Mouse (Mus musculus): ENCODE data around the gene Pink1. TPM values are rescaled to one million over a fixed set of nuclear protein-coding genes. Genes with fewer than 3 reads are reported as not detected.

Gene Pink1
- total RNA-seq (2021) = 100 to 1,000 TPM; 272 to 301 TPM

DNA sequence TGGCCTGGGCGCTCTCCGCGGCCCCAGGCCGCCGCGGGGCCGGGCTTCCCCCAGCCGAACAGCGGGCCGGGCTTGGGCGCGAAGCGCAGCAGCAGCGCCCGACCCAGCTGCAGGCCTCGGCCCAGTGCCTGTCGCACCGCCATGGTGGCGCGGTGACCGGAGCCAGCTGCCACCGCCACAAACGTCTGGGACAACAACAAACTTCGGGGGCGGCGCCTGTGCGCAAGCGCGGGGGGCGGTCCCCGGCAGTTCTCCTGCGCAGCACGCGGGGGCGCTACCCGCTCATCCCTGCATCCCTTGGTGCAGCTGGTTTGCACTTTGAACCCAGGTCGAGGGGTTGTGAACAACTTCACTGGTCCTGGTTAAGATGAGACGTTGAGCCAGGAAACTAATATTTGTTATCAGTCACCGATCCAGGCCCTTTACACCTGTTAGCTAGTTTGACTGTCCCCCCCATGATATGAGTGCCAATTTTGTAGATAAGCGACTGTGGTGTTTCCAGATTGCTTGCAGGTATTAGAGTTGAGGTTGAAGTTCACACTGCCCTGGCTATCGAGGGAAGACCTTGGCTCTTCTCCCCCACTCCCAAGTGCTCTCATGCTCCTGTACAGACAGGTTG lies at the start of gene Pink1:
Pink1 (minus strand) TSS at position 231 of the 619 bp plus-strand sequence.
- peak; percentile 94 to 95 for DNase-seq
- intact Hi-C loops (cut with DNase I) = loop anchor here (1.0 kb wide), 1 partner anchor 53 kb away; no protein-coding TSS in a partner anchor

DNA sequence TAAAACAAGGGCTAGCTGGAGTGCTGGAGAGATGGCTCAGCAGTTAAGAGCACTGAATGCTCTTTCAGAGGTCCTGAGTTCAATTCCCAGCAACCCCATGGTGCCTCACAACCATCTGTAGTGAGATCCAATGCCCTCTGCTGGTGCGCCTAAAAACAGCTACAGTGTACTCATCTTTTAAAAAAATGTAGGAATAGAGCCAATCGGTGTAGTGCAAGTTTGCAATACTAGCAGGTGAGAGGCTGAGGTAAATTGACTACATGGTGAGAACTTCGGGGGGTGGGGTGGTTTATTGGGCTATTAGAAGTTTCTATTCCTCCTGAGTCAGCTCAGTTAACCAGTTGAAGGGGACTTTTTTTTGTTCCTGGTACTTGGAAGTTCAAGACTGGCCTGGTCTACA lies 49.0 kb upstream of the Pink1 start:
- intact Hi-C loops (cut with DNase I) = no loop called here
- no peak for DNase-seq

DNA sequence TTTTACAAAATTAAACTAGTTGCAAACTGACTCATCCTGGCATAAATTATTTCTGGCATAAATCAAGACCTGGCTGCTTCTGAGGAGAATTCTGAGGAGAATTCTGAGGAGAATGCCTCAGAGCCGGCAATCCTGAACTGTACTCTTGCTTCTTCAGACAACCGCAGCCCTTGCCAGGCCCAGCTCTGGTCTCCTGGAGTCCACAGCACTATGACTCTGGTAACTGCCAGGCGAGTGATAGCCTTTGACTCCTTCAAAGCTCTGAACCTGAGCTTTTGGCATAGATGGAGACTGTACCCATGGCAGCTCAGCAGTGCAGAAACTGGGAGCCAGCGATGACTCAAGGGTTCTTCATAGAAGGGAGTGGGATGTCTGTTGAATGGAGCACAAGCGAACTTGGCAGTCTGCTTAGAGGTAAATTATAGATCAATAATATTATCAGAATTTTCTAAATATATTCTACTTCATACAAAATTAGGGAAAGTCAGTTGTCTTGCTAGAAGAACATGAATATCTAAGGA lies 44.9 kb upstream of the Pink1 start:
- intact Hi-C loops (cut with DNase I) = no loop called here
- no peak for DNase-seq

DNA sequence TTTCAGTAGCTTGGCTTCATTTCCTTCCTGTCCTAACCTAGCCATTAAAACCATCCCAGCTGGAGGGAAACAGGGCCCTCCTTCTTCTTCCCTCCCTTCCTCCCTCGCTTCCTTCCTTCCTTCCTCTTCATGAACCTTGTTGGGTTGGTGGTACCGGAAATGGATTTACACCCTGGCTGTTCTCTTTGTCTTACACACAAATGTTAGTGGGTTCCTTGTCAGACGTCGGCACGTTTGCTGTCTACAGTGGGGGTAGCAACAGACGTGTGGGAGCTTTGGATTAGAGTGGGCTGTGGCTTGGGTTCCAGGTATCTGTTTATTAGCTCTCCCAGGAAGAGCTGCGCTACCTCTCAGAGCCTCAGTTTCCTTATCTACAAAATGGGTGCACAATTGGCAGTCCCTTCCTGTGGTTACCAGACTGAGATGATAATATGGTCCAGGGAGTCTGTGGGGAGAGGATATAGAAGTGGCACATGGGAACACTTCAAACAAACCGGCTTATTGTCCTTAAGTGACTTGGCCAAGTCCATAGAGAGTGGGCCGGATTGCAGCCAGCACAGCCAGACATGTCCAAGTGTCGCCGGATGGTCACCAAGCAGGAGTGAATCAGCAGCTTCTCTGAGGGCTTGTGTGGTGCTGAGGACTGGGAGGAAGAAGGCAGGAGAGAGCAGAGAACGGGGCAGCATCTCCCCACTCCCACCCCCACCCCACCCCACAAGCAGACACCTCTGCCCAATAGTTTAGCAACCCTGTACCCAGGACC lies 42.6 kb upstream of the Pink1 start:
- peak; percentile 15 to 30 for DNase-seq
- intact Hi-C loops (cut with DNase I) = no loop called here

DNA sequence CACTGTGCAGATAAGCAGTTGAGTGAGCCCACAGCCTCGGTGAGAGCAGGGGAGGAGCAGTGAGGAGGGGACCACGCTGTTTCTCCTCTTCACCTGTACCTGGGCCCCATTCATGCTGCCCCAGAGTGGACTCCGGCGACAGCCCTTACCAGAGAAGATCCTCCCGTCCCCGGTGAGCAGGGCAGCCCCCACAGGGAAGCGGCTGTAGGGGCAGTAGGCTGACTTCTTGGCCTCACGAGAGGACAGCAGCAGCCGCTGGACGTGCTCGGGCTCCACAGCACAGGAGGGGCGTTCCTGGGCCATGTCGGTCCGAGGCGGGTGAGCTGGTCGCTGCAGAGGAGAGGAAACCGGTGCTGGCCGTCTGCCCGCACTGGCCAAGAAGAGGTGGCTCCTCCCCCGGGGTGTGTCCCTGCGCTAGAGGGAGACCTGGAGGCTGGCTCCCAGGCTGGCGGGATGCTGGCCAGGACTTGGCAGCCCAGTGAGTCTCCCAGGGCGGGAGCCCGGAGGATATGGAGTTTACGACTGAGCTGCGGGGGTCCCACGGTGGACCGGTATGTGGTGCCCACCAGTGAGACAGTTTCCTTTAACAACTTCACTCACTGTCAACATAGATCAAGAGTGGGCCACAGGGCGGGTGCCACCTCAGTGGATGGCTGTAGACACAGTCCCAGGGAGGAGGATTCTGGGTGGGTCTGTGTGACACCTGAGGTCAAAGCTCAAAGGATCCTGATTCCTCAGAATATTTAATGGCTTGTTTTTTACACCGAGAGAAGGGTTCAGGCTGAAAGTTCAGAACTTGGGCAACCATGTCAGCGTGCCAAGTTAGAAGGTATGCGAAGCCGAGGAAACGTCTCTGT lies 41.8 kb upstream of the Pink1 start, which contains the start of gene Cda:
Cda (minus strand) TSS at position 352 of the 857 bp plus-strand sequence.
- peak; percentile 88 to 89 for DNase-seq
- intact Hi-C loops (cut with DNase I) = no loop called here

DNA sequence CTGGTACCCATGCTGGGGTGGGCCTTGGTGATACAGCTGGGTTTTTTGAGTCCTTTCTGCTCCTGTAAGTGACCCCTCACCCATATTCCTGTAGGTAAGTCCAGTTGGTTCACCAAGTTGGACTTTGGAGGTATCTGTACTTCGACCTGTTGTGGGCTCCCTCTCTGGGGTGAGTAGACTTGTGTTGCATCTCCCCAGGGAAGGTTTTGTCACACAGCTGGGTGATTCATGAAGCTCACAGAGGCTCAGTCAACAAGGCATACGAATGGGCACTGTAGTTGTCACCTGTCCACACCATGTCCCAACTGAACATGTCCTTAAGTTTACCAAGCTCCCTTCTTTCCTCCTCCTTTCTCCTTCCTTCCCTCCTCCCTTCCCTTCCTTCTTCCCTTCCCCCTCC lies 40.5 kb upstream of the Pink1 start:
- intact Hi-C loops (cut with DNase I) = no loop called here

DNA sequence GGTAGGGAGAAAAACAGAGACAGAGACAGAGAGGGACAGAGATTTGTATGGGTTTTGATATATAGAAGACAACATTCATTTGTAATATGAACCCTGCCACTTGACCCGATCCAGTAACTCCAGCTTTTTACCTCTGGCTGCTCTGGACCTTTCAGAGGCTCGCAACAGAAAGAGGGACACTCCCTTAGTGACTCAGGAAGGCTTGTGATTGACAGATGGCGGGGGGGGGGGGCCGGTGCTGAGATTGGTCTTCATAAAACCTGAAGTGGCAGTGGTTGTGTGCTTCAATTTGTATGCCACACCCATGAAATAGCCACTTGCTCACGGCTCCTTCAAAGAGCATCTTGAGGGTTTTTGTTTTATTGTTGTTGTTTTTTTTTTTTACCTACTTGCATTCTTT lies 37.4 kb upstream of the Pink1 start:
- intact Hi-C loops (cut with DNase I) = no loop called here
- DNase-seq = no peak

More for the DNA sequence above, 40.5 kb upstream of the Pink1 start:
- no peak for DNase-seq

DNA sequence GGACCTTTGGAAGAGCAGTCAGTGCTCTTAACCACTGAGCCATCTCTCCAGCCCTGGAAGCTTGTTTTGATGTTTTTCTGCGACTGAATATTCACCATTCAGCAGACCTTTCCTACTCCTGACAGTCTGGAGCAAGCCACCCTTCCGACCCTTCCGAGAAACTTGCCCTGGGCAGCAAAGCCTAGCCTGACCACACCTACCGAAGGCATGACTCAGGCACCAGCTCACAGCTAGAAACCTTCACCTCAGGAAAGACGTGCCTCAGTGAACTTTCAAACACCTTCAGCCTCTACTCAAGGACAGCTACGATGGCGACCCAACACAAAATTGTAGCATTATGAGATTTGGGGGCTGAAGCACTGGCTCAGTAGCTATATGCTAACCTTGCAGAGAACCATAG lies 36.8 kb upstream of the Pink1 start:
- intact Hi-C loops (cut with DNase I) = no loop called here
- DNase-seq = no peak

DNA sequence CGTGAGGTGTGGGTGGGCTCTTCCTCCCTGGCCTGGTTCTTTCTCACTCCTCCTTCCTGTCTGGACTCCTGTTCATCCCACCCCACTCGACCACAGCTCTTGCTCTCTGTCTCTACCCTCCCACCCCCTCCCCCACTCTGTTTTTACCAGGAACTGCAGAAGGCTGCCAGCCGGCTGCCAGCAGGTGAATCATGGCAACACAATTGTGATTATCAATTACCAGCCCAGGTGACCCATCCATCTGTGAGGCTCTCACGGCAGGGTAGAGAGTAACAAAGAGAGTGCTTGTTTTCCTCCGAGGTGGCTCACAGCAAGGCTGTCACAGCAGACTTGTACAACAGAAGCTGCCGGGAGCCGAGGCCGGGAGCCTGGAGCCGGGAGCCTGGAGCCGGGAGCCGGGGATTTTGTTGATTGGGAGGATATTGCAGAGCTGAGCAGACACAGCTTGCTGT lies 35.3 kb upstream of the Pink1 start:
- intact Hi-C loops (cut with DNase I) = no loop called here
- DNase-seq = no peak

DNA sequence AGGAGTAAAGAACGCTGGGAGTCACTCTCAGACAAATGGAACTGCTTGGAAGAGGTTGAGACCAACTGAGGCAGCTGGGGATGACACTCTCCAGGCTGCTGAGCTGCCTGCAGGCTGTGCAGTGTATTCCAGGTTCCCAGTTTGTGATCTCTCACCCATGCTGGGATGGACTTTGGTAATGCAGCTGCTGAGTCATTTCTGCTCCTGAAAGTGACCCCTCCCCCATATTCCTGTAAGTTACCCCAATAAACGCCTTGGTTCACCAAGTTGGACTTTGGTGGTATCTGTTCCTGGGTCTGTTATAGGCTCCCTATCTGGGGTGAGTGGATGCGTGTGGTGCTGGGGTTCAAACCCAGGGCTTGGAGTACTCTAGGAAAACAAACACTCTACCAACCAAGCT lies 32.1 kb upstream of the Pink1 start:
- intact Hi-C loops (cut with DNase I) = no loop called here
- no peak for DNase-seq

DNA sequence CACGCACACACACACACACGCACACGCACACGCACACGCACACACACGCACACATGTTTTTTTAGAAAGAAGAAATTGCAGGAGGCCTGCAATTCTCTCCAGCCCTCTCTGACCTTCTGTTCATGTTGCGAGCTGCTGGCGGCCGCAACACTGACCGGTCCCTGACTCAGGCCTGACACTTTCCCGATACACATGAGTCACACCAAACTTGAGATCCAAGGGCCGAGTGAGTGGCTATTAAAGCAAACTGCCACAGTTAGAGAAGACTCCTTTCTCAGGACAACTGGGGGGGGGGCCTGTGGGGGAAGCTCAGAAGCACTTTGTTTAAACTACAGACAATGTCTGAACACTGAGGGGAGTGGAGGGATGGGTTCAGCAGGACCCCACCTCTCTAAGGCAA lies 30.4 kb upstream of the Pink1 start:
- intact Hi-C loops (cut with DNase I) = no loop called here

DNA sequence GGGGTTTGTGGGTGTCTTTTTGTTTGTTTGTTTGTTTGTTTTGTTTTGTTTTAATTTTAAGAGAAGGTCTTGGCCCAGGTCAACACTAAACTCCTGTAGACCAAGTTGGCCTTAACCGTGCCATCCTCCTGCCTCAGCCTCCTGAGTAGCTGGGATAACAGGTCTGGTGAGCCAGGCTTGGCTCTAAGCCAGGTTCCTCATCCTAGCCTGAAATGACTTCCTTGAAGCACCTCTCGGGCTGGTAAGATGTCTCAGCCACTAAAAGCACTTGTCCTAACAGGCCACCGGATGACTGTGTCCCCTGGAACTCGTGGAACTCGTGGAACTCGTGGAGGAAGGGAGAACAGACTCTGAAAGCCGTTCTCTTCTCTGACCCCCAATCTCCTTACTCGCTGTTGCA lies 30.0 kb upstream of the Pink1 start:
- DNase-seq = no peak
- intact Hi-C loops (cut with DNase I) = no loop called here

More for the DNA sequence above, 30.4 kb upstream of the Pink1 start:
- DNase-seq = no peak

DNA sequence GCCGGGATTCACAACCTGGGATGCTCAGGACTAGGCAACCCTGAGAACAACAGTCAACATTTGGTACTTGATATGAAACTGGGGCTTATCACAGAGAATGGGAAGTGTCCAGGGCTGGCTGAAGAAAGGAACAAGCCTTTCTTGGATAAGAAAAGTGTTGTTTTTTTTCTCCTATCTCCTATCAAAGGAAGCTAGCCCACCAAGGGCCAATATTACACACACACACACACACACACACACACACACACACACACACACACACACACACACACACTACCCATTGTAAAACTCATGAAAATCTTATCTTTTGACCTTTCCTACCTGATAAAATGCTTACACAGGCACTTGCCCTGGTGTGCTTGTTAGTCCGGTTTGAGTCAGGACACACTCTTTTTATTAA lies 29.4 kb upstream of the Pink1 start:
- DNase-seq = no peak
- intact Hi-C loops (cut with DNase I) = no loop called here

DNA sequence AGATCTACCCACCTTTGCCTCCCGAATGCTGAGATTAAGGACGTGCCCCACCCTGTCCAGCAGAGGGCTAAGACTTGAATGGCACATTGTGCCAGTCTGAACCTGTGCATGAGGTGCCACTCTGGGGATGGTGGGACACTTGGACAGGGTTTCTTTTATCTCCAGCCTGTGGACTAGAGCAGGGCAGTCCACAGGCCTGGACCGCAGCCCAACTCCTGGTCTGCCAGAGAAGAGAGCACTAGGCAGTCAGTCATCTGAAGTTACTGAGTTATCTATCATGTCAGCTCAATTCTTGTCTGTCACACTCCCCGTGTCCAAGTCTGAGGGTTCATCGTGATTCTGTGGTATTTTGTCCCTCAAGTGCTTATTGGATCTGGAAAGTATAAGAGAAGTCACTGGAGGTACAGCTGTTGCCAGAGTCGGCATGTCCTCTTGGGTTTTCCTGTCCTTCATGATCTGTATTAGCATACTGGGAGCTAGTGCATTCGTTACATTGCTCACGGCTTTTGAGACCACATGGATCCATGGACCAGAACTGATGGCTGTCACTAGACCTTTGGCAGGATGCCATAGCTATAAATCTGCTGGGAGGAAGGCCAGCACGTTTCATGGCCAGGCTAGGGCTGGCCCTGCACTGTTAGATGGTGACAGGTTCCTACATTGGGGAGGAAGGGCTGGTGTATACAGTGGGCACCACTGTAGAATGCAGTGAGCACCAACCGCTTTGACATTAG lies 27.5 kb upstream of the Pink1 start:
- DNase-seq = peak in 1 of 2 experiments; percentile 23
- intact Hi-C loops (cut with DNase I) = no loop called here

DNA sequence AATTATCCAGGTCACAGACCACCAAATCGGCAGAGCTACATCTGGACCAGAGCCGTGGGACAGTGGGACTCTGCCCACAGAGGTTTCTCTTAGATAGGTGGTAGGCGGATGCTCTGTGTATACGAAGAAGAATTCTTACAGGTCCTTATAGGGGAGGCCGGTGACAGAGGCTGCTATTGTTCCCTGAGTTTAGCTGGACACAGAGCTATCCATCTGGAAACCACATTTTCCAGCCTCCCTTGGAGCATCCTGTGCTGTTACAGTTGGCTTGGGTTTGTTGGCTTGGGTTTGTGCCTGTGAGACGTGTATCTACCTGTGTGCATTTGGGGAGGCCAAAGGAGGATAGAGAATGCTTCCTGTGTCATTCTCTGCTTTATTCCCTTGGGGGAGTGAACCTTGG lies 26.6 kb upstream of the Pink1 start:
- DNase-seq = no peak
- intact Hi-C loops (cut with DNase I) = no loop called here

DNA sequence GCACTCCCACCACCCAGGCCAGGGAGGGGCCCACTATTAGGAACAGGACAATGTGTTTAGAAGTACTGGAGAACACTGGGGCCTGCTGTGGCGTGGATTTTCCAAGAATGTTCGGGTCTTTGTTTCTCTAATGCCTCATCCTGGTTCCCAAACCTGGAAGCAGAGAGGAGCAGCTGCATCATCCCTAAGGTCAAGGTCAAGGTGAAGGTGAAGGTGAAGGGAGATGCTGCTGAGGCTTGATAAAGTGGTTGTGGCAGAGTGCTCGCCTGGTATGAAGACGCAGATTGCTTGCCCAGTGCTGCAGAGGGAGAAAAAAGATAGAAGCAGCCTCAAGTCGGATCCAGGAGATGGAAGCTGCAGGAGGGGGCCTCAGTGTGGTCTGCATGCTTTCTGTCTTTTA lies 25.7 kb upstream of the Pink1 start:
- intact Hi-C loops (cut with DNase I) = no loop called here
- DNase-seq = no peak

DNA sequence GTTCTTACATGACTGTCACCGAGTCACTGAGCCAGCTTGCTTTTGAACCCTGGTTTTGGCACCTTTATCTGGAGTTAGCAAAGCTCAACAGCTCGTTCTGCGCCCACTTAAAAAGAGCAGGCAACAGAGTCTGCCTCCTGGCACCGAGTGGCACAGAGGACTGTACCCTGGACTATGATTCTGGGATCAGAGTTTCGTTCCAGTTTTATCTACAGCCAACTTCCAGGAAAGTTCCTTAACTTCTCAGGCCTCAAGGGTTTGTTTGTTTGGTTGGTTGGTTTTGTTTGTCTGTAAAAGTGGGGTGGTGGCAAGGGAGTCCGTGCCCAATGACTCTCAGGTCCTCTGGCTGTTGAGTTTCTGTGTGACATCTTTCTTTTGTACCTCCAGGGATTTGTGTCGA lies 22.6 kb upstream of the Pink1 start:
- intact Hi-C loops (cut with DNase I) = no loop called here
- no peak for DNase-seq

DNA sequence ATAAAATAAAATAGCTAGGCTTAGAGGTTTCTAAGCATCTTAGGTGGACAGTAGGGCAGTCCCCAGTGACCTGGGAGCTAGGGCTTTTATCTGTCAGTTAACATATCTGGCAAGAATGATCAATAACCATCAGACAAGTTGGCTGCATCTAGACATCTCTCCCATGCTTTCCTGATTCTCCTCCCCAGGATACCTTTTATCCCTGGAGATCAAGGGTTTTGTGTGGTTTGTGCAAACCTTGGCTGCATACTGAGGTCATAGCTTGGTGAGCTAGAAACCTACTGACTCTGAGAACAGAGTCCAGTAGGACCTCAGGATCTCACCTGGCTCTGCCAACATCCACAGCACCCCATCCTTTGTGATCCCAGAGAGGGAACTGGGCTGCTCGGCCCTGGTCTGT lies 21.2 kb upstream of the Pink1 start:
- intact Hi-C loops (cut with DNase I) = no loop called here
- no peak for DNase-seq

DNA sequence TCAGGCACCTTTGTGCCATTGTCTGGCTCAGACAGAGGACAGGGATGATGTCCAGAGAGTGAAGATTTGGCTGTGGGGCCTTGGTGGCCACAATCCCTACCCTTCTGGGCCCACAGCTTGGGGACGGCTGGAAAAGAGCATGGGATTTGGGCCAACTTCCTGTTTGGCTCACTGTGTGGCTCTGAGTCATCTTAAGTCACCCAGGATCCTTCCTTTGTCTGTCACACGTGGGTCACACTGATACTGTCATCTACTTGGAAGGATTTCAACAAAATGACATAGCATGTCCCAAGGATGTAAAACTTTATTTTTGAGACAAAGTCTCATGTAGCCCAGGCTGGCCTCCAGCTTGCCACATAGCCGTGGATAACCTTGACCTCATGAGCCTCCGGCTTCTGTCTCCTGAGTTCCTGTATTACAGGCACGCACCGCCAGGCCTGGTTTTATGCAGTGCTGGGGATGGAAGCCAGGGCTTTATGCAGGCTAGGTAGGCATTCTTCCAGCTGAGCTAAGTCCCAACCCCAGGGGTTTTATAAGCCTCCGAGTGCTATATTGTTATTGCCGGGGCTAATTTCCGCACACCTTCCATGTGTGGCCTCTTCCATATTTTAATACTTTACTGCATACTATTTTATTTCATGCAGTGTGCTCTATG lies 18.9 kb upstream of the Pink1 start:
- intact Hi-C loops (cut with DNase I) = no loop called here
- peak; percentile 61 to 71 for DNase-seq

DNA sequence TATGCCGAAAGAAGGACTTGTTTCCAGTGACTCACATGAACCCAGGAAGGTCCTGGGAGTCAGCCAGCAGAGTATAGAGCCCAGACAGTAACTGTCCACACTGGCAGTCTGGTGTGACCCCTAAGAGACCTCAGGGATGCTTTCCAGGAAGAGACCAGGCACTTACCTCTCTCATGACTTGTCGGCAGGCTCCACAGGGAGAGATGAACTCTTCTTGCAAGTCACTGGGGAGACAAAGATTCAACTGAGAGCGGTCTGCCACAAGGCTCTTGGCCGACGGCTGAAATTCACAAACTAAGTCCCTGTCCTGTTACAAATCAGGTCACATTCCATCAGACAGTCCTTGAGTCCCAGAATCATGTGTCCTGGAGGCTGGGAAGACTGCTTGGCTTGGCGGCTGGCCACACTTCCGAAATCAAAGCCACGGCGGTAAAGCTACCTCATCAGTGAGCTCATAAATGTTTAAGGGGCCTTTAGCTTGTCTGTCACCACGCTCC lies 17.3 kb upstream of the Pink1 start:
- intact Hi-C loops (cut with DNase I) = no loop called here
- DNase-seq = peak; percentile 37 to 53
